Mouse (Mus musculus) embryonic facial prominence, embryonic 14.5 days (tissue): ENCODE results near the gene Ubtf. TPM values are rescaled to one million over a fixed set of nuclear protein-coding genes. Genes with fewer than 3 reads are reported as not detected.

ENCODE experiments used
- ATAC-seq: fragments of 200-750 bp; cut with Nextera tagmentation; 2 replicates; pipeline ENCODE4 v1.8.0; 2017; ENCODE audit warnings: low read depth, moderate number of reproducible peaks, moderate TSS enrichment
- DNase-seq: peaks from one replicate; pipeline ENCODE4 v3.0.0-alpha.2; 2015; ENCODE audit warnings: low spot score
- H3K27ac ChIP-seq: fragments of 300-500 bp; sonication (generic); replicated peaks from 2 replicates; pipeline ENCODE4 v1.5.1; 2014; ENCODE audit warnings: low read depth, mild to moderate bottlenecking, low read length, moderate library complexity
- H3K27me3 ChIP-seq: fragments of 300-500 bp; sonication (generic); replicated peaks from 2 replicates; pipeline ENCODE4 v1.6.1; 2014; ENCODE audit warnings: low read length; ENCODE audit not compliant: control insufficient read depth, insufficient read depth
- H3K36me3 ChIP-seq: fragments of 300-500 bp; sonication (generic); 2 replicates; pipeline ENCODE4 v1.6.1; 2014; ENCODE audit warnings: low read length, mixed read lengths; ENCODE audit not compliant: control insufficient read depth, insufficient read depth
- H3K4me1 ChIP-seq: fragments of 300-500 bp; sonication (generic); 2 replicates; pipeline ENCODE4 v1.6.1; 2014; ENCODE audit warnings: antibody characterized with exemption, low read length; ENCODE audit not compliant: control insufficient read depth, insufficient read depth
- H3K4me2 ChIP-seq: fragments of 300-500 bp; sonication (generic); 2 replicates; pipeline ENCODE4 v1.6.1; 2014; ENCODE audit warnings: low read depth, mild to moderate bottlenecking, low read length, moderate library complexity, mixed read lengths
- H3K4me3 ChIP-seq: fragments of 300-500 bp; sonication (generic); 2 replicates; pipeline ENCODE4 v1.5.1; 2014; ENCODE audit warnings: low read depth, mild to moderate bottlenecking, low read length
- H3K9ac ChIP-seq: fragments of 300-500 bp; sonication (generic); 2 replicates; pipeline ENCODE4 v1.6.1; 2014; ENCODE audit warnings: low read depth, mild to moderate bottlenecking, low read length, moderate library complexity, mixed read lengths
- H3K9me3 ChIP-seq: fragments of 300-500 bp; sonication (generic); 2 replicates; pipeline ENCODE4 v1.6.1; 2016; ENCODE audit warnings: low read length; ENCODE audit not compliant: control insufficient read depth
- WGBS: fragments of 180-500 bp; shearing (Covaris S2); extraction: QIAGEN DNeasy Blood & Tissue Kit; methylation state at CpG from one replicate; pipeline ENCODE4 v1.1.7; 2014; 5-methylcytosine and 5-hydroxymethylcytosine counted together
- polyA plus RNA-seq: library from polyadenylated mRNA; unstranded; fragments of >200 nt; fragmentation: Nextera tagmentation; extraction: Ambion mirVana; gene quantifications from 2 replicates; pipeline ENCODE4 v1.2.1, GENCODE M21; 2014

Ubtf gene
- polyA plus RNA-seq, 1 experiment from 2014 or later = 73.3 TPM

DNA sequence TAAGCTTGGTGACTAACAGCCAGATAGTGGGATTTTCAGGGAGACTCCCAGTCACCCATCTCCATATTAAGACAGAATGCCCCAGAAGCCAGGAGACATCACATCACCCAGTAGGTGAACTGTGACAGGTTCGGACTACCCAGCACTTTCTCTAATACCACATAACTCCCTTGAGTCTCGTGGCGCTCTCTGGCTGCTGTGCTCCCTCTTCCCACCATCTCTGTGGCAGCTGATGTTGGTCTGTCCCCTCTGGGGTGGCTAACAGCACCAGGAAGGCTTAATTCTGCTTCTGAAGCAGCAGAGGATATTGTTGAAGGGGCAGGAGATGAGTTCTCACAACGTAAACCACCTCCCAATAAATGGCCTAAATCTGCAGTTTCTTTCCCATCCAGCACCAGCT, 7.6 kb downstream of the Ubtf start:
- peaks cover 79% of the 10 kb centered on the region for H3K36me3 ChIP-seq

DNA sequence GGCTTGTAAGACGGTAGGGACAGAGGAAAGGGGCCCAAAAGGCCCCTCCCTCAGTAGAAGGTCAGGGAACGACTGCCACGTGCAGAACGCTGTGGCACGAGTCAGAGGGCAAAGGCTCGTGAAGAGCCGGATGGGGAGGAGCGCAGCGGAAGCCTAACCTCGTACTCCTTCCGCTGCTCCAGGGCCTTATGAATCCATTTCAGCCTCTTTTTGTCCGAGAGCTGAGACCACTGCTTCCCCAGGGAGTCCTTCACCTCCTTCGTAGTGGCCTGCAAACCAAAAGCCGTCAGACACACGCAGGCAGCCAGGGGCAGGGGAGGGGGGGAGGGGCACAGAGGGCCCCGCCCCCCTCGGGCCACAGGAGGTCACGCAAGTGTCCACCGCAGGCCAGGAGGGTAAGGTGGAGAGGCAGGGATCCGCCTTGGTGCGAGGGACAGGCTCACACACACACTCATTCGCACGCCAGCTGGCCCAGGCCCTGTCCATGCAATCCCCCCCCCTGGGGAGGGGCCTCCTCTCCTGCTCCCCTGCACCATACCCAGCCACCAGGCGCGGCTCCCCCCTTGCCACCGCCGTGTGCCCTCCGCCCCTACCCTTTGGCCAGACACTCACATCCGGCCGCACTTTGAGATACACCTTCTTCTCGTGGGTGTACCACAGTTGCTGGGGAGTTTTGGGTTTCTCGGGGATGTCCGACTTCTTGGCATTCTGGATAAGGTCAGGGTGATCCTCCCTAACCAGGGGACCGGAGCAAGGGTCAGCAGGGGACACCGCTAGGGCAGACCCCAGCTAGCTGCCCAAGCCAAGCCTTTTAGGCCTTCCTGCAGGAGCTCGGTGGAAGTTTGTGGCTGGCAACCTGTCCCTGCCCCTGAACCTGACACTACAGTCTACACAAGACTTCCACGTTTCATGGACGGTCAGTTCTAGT, 8.5 kb downstream of the Ubtf start:
- Histone ChIP-seq H3K27ac (no peak overlapping the region), H3K4me3 (no peak overlapping the region), H3K4me1 (peaks cover 6% of the 10 kb centered on the region), H3K27me3 (no peaks in the 10 kb centered on the region), H3K4me2 (no peak overlapping the region), H3K9ac (peak overlapping the region; percentile 11; the same call in 1 of the 2 replicates), H3K36me3 (peaks cover 88% of the 10 kb centered on the region), H3K9me3 (no peaks in the 10 kb centered on the region)
- ATAC-seq (no peak), DNase-seq (no peak)
- 43% methylated on average over 32 of the region's 38 CpGs for WGBS

More for the DNA sequence above, 7.6 kb downstream of the Ubtf start:
- 81% methylated on average over 4 of the region's 4 CpGs for WGBS
- Histone ChIP-seq H3K4me3 (no peak overlapping the region), H3K9me3 (no peaks in the 10 kb centered on the region), H3K4me1 (peaks cover 6% of the 10 kb centered on the region), H3K27ac (no peak overlapping the region), H3K4me2 (no peak overlapping the region), H3K27me3 (no peaks in the 10 kb centered on the region), H3K9ac (no peak overlapping the region)
- DNase-seq (no peak), ATAC-seq (no peak)

DNA sequence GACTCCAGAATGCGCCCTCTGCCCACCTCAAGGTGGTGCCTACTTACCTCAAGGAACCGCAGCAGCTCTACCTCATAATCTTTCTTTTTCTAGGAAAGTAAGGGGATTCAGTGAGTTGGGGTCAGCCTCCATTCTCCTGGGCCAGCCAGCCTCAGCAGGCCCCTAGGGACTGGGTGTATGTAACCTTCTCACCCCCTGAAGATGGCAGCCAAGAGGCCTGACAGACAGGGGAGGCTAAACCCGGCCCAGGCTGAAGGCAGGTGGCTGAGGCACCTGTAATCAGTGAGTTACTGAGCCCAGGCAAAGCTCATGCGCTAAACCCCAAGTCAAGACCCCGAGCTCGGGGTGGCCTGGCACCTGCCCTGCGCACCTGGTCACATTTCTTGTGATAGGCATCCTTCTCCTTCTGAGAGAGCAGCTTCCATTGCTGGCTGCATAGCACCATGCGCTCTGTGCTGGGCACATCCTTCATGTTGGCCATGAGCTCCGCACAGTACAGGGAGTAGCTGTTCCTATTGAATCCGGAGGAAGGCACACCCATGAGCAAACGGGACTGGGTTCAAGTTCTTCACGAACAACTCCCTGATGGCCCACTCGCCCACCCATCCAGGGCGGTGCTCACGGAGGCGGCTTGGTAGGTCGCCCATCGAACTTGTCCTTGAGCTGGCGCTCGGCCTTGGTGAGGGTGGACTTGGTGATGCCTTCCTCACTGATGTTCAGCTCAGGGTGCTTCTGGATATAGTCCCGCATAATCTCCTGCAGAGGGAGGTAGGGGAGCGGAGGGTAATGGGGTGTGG, 9.5 kb downstream of the Ubtf start:
- ATAC-seq = no peak
- no peak for DNase-seq
- Histone ChIP-seq H3K9ac (peak overlapping the region; percentile 11), H3K4me2 (peak overlapping the region; percentile 51), H3K27ac (peak overlapping the region; percentile 73), H3K4me3 (peak overlapping the region; percentile 28; the same call in 1 of the 2 replicates), H3K4me1 (no peaks in the 10 kb centered on the region), H3K36me3 (peaks cover 81% of the 10 kb centered on the region), H3K27me3 (no peaks in the 10 kb centered on the region), H3K9me3 (no peaks in the 10 kb centered on the region)
- WGBS = 87% methylated on average over 22 of the region's 22 CpGs

DNA sequence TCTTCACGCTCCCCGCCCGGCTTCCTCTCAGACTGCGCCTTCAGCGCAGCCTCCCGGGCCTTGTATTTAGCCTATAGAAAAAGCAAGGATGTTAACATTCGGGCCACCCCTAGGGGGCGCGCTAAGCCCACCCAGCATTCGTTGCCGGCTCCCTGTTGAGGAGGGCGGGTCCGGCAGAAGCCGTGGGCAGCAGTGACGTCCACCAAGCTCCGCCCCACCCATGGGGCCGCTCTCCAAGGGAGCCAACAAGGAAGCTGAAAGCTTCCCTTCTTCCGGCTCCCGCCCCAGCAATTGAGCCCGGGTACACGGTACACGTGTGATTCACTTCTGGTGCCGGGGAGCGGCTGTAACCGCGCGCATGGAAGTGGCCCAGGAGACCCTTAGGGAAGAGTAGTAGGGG, 10.6 kb downstream of the Ubtf start:
- no peaks in the 10 kb centered on the region for H3K9me3 ChIP-seq
- ATAC-seq (peak; percentile 95), DNase-seq (peak; percentile 98)
- H3K27me3 ChIP-seq = no peaks in the 10 kb centered on the region
- peak overlapping the region; percentile 28 for H3K4me3 ChIP-seq
- no peaks in the 10 kb centered on the region for H3K4me1 ChIP-seq
- under 1% methylated on average over 16 of the region's 27 CpGs for WGBS
- peak overlapping the region; percentile 11 for H3K9ac ChIP-seq
- peak overlapping the region; percentile 51 for H3K4me2 ChIP-seq
- H3K36me3 ChIP-seq = peaks cover 71% of the 10 kb centered on the region
- peak overlapping the region; percentile 73 for H3K27ac ChIP-seq

DNA sequence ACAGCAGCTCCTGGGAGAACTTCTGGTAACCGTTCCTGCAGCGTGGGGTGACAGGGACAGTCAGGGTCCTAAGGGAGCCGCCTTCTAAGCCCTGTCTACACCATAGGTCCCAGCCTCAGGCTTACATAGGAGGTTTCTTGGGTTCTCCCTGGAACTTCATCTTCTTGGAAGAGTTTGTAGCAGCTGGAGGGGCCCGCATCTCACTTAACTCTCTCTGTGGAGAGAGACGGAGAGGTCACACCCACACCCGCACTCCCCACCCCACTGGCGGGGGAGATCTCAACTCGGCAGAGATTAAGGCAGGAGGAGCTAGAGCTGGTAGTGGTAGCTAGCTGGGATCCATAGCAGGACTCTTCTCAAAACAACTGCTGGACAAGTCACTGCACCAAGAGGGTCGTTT, 11.4 kb downstream of the Ubtf start:
- Histone ChIP-seq H3K9me3 (no peaks in the 10 kb centered on the region), H3K27me3 (no peaks in the 10 kb centered on the region), H3K27ac (no peak overlapping the region), H3K4me3 (no peak overlapping the region), H3K9ac (no peak overlapping the region), H3K4me2 (no peak overlapping the region), H3K36me3 (peaks cover 62% of the 10 kb centered on the region), H3K4me1 (no peaks in the 10 kb centered on the region)
- 81% methylated on average over 9 of the region's 9 CpGs for WGBS
- ATAC-seq (no peak), DNase-seq (no peak)

DNA sequence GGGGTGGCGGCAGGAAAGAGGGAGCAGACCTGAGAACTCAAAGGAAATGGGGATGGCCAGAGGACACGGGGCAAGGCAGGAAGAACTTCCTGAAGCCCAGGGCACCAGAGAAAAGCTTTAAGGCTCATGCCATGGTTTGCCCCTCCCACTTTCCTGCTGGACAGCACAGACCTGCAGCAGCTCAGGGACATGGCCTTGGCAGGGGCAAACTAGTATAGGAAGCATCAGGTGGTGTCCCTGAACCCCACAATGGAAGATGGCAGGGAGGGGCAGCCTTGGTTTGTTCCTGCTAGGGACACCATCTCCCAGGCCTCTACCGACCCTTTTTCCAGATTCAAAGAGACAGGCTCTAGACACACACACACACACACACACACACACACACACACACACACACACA, 14.2 kb downstream of the Ubtf start:
- 46% methylated on average over 2 of the region's 3 CpGs for WGBS
- Histone ChIP-seq H3K9me3 (no peaks in the 10 kb centered on the region), H3K4me1 (no peaks in the 10 kb centered on the region), H3K27ac (no peak overlapping the region), H3K4me3 (no peak overlapping the region), H3K36me3 (peaks cover 36% of the 10 kb centered on the region), H3K9ac (no peak overlapping the region), H3K4me2 (no peak overlapping the region), H3K27me3 (no peaks in the 10 kb centered on the region)
- ATAC-seq (no peak), DNase-seq (no peak)

DNA sequence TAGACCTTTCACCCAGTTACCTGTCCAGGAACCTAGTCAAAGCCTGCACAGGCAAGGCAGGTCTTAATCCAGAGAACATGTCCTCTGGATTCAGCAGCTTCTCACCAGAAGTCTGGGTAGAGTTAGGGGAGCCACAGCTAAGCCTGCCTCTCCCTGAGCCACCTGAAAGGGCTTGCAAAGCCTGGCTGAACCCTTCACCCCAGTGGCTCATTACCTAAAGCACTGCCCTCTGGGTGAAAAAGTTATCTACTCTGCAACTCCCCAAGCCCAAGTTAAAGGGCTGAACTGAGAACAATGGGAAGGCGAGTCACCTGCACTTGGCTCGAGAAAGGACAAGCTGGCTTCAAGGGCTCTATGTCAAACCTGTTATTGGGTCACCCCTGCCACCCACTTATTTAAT, 15.4 kb downstream of the Ubtf start:
- Histone ChIP-seq H3K9ac (no peak overlapping the region), H3K4me1 (no peaks in the 10 kb centered on the region), H3K27ac (no peak overlapping the region), H3K4me3 (no peak overlapping the region), H3K9me3 (no peaks in the 10 kb centered on the region), H3K4me2 (no peak overlapping the region), H3K27me3 (no peaks in the 10 kb centered on the region), H3K36me3 (peaks cover 24% of the 10 kb centered on the region)
- DNase-seq (no peak), ATAC-seq (no peak)
- 50% methylated on average over 2 of the region's 2 CpGs for WGBS

DNA sequence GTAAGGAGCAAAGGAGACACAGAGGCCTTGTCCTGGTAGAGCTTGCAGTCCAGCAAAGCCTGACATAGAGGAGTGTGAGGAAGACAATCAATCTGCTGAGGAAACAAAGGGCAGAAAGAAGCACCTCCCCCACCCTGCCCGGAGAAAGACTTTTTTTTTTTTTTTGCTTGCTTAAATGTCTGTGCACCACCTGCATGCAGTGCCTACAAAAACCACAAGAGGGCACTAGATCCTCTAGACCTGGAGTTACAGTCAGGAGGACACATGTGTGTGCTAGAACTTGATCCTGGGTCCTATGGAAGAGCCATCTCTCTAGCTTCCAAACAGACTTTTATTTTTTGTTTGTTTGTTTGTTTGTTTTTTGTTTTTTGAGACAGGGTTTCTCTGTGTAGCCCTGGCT, 19.7 kb downstream of the Ubtf start:
- no peak for ATAC-seq
- peak; percentile 26 for DNase-seq
- no peak overlapping the region for H3K9ac ChIP-seq
- no peak overlapping the region for H3K4me2 ChIP-seq
- no peak overlapping the region for H3K27ac ChIP-seq
- no peaks in the 10 kb centered on the region for H3K9me3 ChIP-seq
- WGBS = 33% methylated on average over 1 of the region's 1 CpGs
- no peaks in the 10 kb centered on the region for H3K27me3 ChIP-seq
- peaks cover 4% of the 10 kb centered on the region; the same call in 1 of the 2 replicates for H3K4me1 ChIP-seq
- H3K4me3 ChIP-seq = no peak overlapping the region
- H3K36me3 ChIP-seq = no peaks in the 10 kb centered on the region
